Mouse (Mus musculus) limb, embryonic 15.5 days (tissue): ENCODE measurements at regions not wholly inside any gene's neighbourhood (a gene's known extent, or its start where the extent isn't known, plus 50 kb on each side); places are given as distances from the start of the nearest gene placed in this dataset.

Experiments
- ATAC-seq: fragments of 200-750 bp; cut with Nextera tagmentation; 2 replicates; pipeline ENCODE4 v1.8.0; 2017; ENCODE audit warnings: low read depth, moderate TSS enrichment; ENCODE audit not compliant: insufficient number of reproducible peaks, low FRiP score, low TSS enrichment
- H3K27ac ChIP-seq: fragments of 300-500 bp; sonication (generic); 2 replicates; pipeline ENCODE4 v1.5.1; 2015; ENCODE audit warnings: moderate library complexity, mild to moderate bottlenecking, inconsistent platforms
- H3K27me3 ChIP-seq: fragments of 300-500 bp; sonication (generic); 2 replicates; pipeline ENCODE4 v1.6.1; 2015; ENCODE audit warnings: inconsistent platforms
- H3K36me3 ChIP-seq: fragments of 300-500 bp; sonication (generic); 2 replicates; pipeline ENCODE4 v1.6.1; 2015; ENCODE audit warnings: inconsistent platforms
- H3K4me1 ChIP-seq: fragments of 300-500 bp; sonication (generic); 2 replicates; pipeline ENCODE4 v1.6.1; 2015; ENCODE audit warnings: inconsistent platforms
- H3K4me2 ChIP-seq: fragments of 300-500 bp; sonication (generic); 2 replicates; pipeline ENCODE4 v1.6.1; 2015; ENCODE audit warnings: mild to moderate bottlenecking, inconsistent platforms
- H3K4me3 ChIP-seq: fragments of 300-500 bp; sonication (generic); 2 replicates; pipeline ENCODE4 v1.5.1; 2015; ENCODE audit warnings: mild to moderate bottlenecking, inconsistent platforms
- H3K9ac ChIP-seq: fragments of 300-500 bp; sonication (generic); 2 replicates; pipeline ENCODE4 v1.6.1; 2015; ENCODE audit warnings: inconsistent platforms
- H3K9me3 ChIP-seq: fragments of 300-500 bp; sonication (generic); 2 replicates; pipeline ENCODE4 v1.6.1; 2016; ENCODE audit warnings: inconsistent platforms
- WGBS: fragments of 180-500 bp; shearing (Covaris S2); methylation state at CpG from one replicate; pipeline ENCODE4 v1.1.7; 2015; 5-methylcytosine and 5-hydroxymethylcytosine counted together

- Histone ChIP-seq H3K9me3 (no peaks in the 10 kb centered on the region), H3K4me2 (no peak overlapping the region), H3K27ac (no peak overlapping the region), H3K4me1 (no peaks in the 10 kb centered on the region), H3K27me3 (no peaks in the 10 kb centered on the region), H3K9ac (no peak overlapping the region), H3K4me3 (no peak overlapping the region), H3K36me3 (no peaks in the 10 kb centered on the region)
- no peak for ATAC-seq
- 82% methylated on average over 4 of the region's 4 CpGs for WGBS
Observed at GRCm38 (mm10) chr15:68811041-68811440, 2310.3 kb upstream of the Lrrc6 start.

GRCm38 (mm10) chr15:68810593-68810992 lies 2309.9 kb upstream of the Lrrc6 start:
- Histone ChIP-seq H3K4me3 (no peak overlapping the region), H3K27ac (no peak overlapping the region), H3K4me2 (no peak overlapping the region), H3K36me3 (no peaks in the 10 kb centered on the region), H3K9ac (no peak overlapping the region), H3K27me3 (no peaks in the 10 kb centered on the region), H3K9me3 (no peaks in the 10 kb centered on the region), H3K4me1 (no peaks in the 10 kb centered on the region)
- WGBS, result 86% methylated on average over 6 of the region's 6 CpGs
- ATAC-seq, result no peak

- H3K9ac ChIP-seq, result no peak overlapping the region
- no peak for ATAC-seq
- no peaks in the 10 kb centered on the region for H3K27me3 ChIP-seq
- no peak overlapping the region for H3K4me2 ChIP-seq
- no peak overlapping the region for H3K27ac ChIP-seq
- no peaks in the 10 kb centered on the region for H3K9me3 ChIP-seq
- no peak overlapping the region for H3K4me3 ChIP-seq
- 84% methylated on average over 1 of the region's 1 CpGs for WGBS
- H3K4me1 ChIP-seq, result no peaks in the 10 kb centered on the region
- no peaks in the 10 kb centered on the region for H3K36me3 ChIP-seq
Observed at GRCm38 (mm10) chr15:68808175-68808574, 2307.5 kb upstream of the Lrrc6 start.

GRCm38 (mm10) chr15:68804254-68804653 lies 2303.5 kb upstream of the Lrrc6 start:
- H3K9me3 ChIP-seq, result no peaks in the 10 kb centered on the region
- 95% methylated on average over 1 of the region's 1 CpGs for WGBS

GRCm38 (mm10) chr15:68801763-68802162 lies 2301.1 kb upstream of the Lrrc6 start:
- Histone ChIP-seq H3K4me1 (no peaks in the 10 kb centered on the region), H3K27me3 (no peaks in the 10 kb centered on the region), H3K4me2 (no peak overlapping the region), H3K36me3 (no peaks in the 10 kb centered on the region), H3K4me3 (no peak overlapping the region), H3K9ac (no peak overlapping the region), H3K27ac (no peak overlapping the region), H3K9me3 (no peaks in the 10 kb centered on the region)
- no peak for ATAC-seq
- WGBS, result 73% methylated on average over 4 of the region's 4 CpGs

More at GRCm38 (mm10) chr15:68804254-68804653, 2303.5 kb upstream of the Lrrc6 start:
- Histone ChIP-seq H3K36me3 (no peaks in the 10 kb centered on the region), H3K4me3 (no peak overlapping the region), H3K4me2 (no peak overlapping the region), H3K27ac (no peak overlapping the region), H3K4me1 (no peaks in the 10 kb centered on the region), H3K27me3 (no peaks in the 10 kb centered on the region), H3K9ac (no peak overlapping the region)
- no peak for ATAC-seq

- Histone ChIP-seq H3K4me2 (no peak overlapping the region), H3K27me3 (no peaks in the 10 kb centered on the region), H3K4me3 (no peak overlapping the region), H3K36me3 (no peaks in the 10 kb centered on the region), H3K4me1 (no peaks in the 10 kb centered on the region), H3K9ac (no peak overlapping the region), H3K9me3 (no peaks in the 10 kb centered on the region), H3K27ac (no peak overlapping the region)
- ATAC-seq, result no peak
- 69% methylated on average over 2 of the region's 2 CpGs for WGBS
Observed at GRCm38 (mm10) chr15:68797406-68797805, 2296.7 kb upstream of the Lrrc6 start.

GRCm38 (mm10) chr15:68795239-68795960 lies 2294.7 kb upstream of the Lrrc6 start:
- H3K4me1 ChIP-seq, result no peaks in the 10 kb centered on the region
- no peaks in the 10 kb centered on the region for H3K36me3 ChIP-seq
- H3K9ac ChIP-seq, result no peak overlapping the region
- H3K27me3 ChIP-seq, result no peaks in the 10 kb centered on the region
- no peak overlapping the region for H3K27ac ChIP-seq
- H3K4me2 ChIP-seq, result no peak overlapping the region
- H3K4me3 ChIP-seq, result no peak overlapping the region
- ATAC-seq, result no peak
- 56% methylated on average over 4 of the region's 4 CpGs for WGBS
- H3K9me3 ChIP-seq, result no peaks in the 10 kb centered on the region

- WGBS, result 77% methylated on average over 1 of the region's 1 CpGs
- no peaks in the 10 kb centered on the region for H3K9me3 ChIP-seq
- no peak overlapping the region for H3K9ac ChIP-seq
- H3K4me3 ChIP-seq, result no peak overlapping the region
- H3K27me3 ChIP-seq, result no peaks in the 10 kb centered on the region
- H3K36me3 ChIP-seq, result no peaks in the 10 kb centered on the region
- ATAC-seq, result no peak
- no peak overlapping the region for H3K4me2 ChIP-seq
- no peaks in the 10 kb centered on the region for H3K4me1 ChIP-seq
- H3K27ac ChIP-seq, result no peak overlapping the region
Observed at GRCm38 (mm10) chr15:68759948-68760347, 2259.2 kb upstream of the Lrrc6 start.

GRCm38 (mm10) chr15:68755255-68755654 lies 2254.5 kb upstream of the Lrrc6 start:
- H3K36me3 ChIP-seq, result no peaks in the 10 kb centered on the region
- H3K4me2 ChIP-seq, result no peak overlapping the region
- H3K27ac ChIP-seq, result no peak overlapping the region
- 88% methylated on average over 1 of the region's 1 CpGs for WGBS
- no peaks in the 10 kb centered on the region for H3K9me3 ChIP-seq
- no peak overlapping the region for H3K4me3 ChIP-seq
- H3K27me3 ChIP-seq, result no peaks in the 10 kb centered on the region
- H3K9ac ChIP-seq, result no peak overlapping the region
- H3K4me1 ChIP-seq, result no peaks in the 10 kb centered on the region
- ATAC-seq, result no peak

GRCm38 (mm10) chr15:68754834-68755233 lies 2254.1 kb upstream of the Lrrc6 start:
- ATAC-seq, result no peak
- Histone ChIP-seq H3K4me2 (no peak overlapping the region), H3K9me3 (no peaks in the 10 kb centered on the region), H3K9ac (no peak overlapping the region), H3K27me3 (no peaks in the 10 kb centered on the region), H3K4me1 (no peaks in the 10 kb centered on the region), H3K27ac (no peak overlapping the region), H3K4me3 (no peak overlapping the region), H3K36me3 (no peaks in the 10 kb centered on the region)
- 81% methylated on average over 4 of the region's 4 CpGs for WGBS

- no peak overlapping the region for H3K9ac ChIP-seq
- no peak overlapping the region for H3K27ac ChIP-seq
- ATAC-seq, result no peak
- no peaks in the 10 kb centered on the region for H3K9me3 ChIP-seq
- H3K36me3 ChIP-seq, result no peaks in the 10 kb centered on the region
- H3K4me3 ChIP-seq, result no peak overlapping the region
- WGBS, result 87% methylated on average over 7 of the region's 7 CpGs
- no peaks in the 10 kb centered on the region for H3K27me3 ChIP-seq
- H3K4me1 ChIP-seq, result no peaks in the 10 kb centered on the region
- H3K4me2 ChIP-seq, result no peak overlapping the region
Observed at GRCm38 (mm10) chr15:68739344-68739743, 2238.6 kb upstream of the Lrrc6 start.

GRCm38 (mm10) chr15:68721250-68721649 lies 2220.5 kb upstream of the Lrrc6 start:
- no peak overlapping the region for H3K9ac ChIP-seq
- H3K9me3 ChIP-seq, result no peaks in the 10 kb centered on the region
- no peak for ATAC-seq
- no peaks in the 10 kb centered on the region for H3K27me3 ChIP-seq
- peaks cover 3% of the 10 kb centered on the region; the same call in 1 of the 2 replicates for H3K4me1 ChIP-seq
- no peak overlapping the region for H3K27ac ChIP-seq
- H3K36me3 ChIP-seq, result no peaks in the 10 kb centered on the region
- no peak overlapping the region for H3K4me3 ChIP-seq
- no peak overlapping the region for H3K4me2 ChIP-seq
- WGBS, result 44% methylated on average over 5 of the region's 5 CpGs

- H3K9me3 ChIP-seq, result no peaks in the 10 kb centered on the region
- H3K4me3 ChIP-seq, result no peak overlapping the region
- no peak overlapping the region for H3K4me2 ChIP-seq
- H3K4me1 ChIP-seq, result peaks cover 3% of the 10 kb centered on the region
- H3K27me3 ChIP-seq, result no peaks in the 10 kb centered on the region
- no peaks in the 10 kb centered on the region for H3K36me3 ChIP-seq
- H3K9ac ChIP-seq, result no peak overlapping the region
- no peak for ATAC-seq
- H3K27ac ChIP-seq, result no peak overlapping the region
- 55% methylated on average over 12 of the region's 12 CpGs for WGBS
Observed at GRCm38 (mm10) chr15:68719486-68719885, 2218.8 kb upstream of the Lrrc6 start.
